In genomic region chr12:100724606-100725457, GRCm38 (mm10) we compare ENCODE assay signal across 8 mouse cellular contexts. TPM values are rescaled to one million over a fixed set of nuclear protein-coding genes. Genes with fewer than 3 reads are reported as not detected.
DNase-seq lines count a peak whose midpoint lies in the region; ATAC-seq and TF ChIP-seq lines count a peak whose summit lies in the region.

No protein-coding gene starts in this region.

- no peaks in the 10 kb centered on the region for H3K9me3 ChIP-seq in embryonic facial prominence, embryonic 14.5 days (ENCODE audit: control insufficient read depth, low read length)
- no peaks in the 10 kb centered on the region for H3K9me3 ChIP-seq in limb, embryonic 13.5 days
- no peaks in the 10 kb centered on the region for H3K9me3 ChIP-seq in midbrain, embryonic 16.5 days (replicated peaks; ENCODE audit: control insufficient read depth, low read length, poor library complexity, severe bottlenecking)

- peak overlapping the region; percentile 84 for H3K4me3 ChIP-seq in embryonic facial prominence, embryonic 14.5 days (ENCODE audit: low read depth, low read length)
- peak overlapping the region; percentile 69 for H3K4me3 ChIP-seq in heart, adult 2 months
- peak overlapping the region; percentile 82 for H3K4me3 ChIP-seq in limb, embryonic 13.5 days
- peak overlapping the region; percentile 91 for H3K4me3 ChIP-seq in midbrain, embryonic 16.5 days (ENCODE audit: low read depth, low read length)

- intact Hi-C loops in heart, adult 2 months (cut with DNase I) = loop anchor here (1.0 to 10.0 kb wide), 4 partner anchors 54 to 200 kb away; partner anchors contain the start of gene Dglucy

- peaks cover 16% of the 10 kb centered on the region for H3K4me1 ChIP-seq in embryonic facial prominence, embryonic 14.5 days (ENCODE audit: control insufficient read depth, insufficient read depth, low read length)
- peaks cover 3% of the 10 kb centered on the region for H3K4me1 ChIP-seq in heart, adult 2 months (ENCODE audit: control insufficient read depth, insufficient read depth, low read length)
- peaks cover 20% of the 10 kb centered on the region; the same call in 1 of the 2 replicates for H3K4me1 ChIP-seq in limb, embryonic 13.5 days
- peaks cover 13% of the 10 kb centered on the region for H3K4me1 ChIP-seq in midbrain, embryonic 16.5 days (ENCODE audit: control insufficient read depth, insufficient read depth, low read length)

- WGBS in embryonic facial prominence, embryonic 14.5 days = 0% methylated on average over 40 of the region's 85 CpGs
- under 1% methylated on average over 84 of the region's 85 CpGs for WGBS in heart, adult 2 months
- under 1% methylated on average over 60 of the region's 85 CpGs for WGBS in limb, embryonic 13.5 days
- under 1% methylated on average over 78 of the region's 85 CpGs for WGBS in midbrain, embryonic 16.5 days

- 0 out of 2 replicates have a peak, but pooled peaks have one; percentile 45 for TF ChIP-seq EP300 in heart, adult 2 months (IDR thresholded peaks at IDR 0.05; ENCODE audit: insufficient read depth, low read depth, low read length)

- H3K27ac ChIP-seq in embryonic facial prominence, embryonic 14.5 days (replicated peaks; ENCODE audit: low read depth, low read length) = peak overlapping the region; percentile 98
- peak overlapping the region; percentile 93 for H3K27ac ChIP-seq in heart, adult 2 months
- peak overlapping the region; percentile 97 for H3K27ac ChIP-seq in limb, embryonic 13.5 days
- H3K27ac ChIP-seq in midbrain, embryonic 16.5 days (ENCODE audit: low read length) = peak overlapping the region; percentile 95

- peak; percentile 64 for TF ChIP-seq CTCF in heart, adult 2 months (IDR thresholded peaks at IDR 0.05)

- TF ChIP-seq POLR2A in heart, adult 2 months (IDR thresholded peaks at IDR 0.05; ENCODE audit: insufficient read depth, low read depth, low read length) = peak; percentile 94

- H3K36me3 ChIP-seq in embryonic facial prominence, embryonic 14.5 days (ENCODE audit: control insufficient read depth, insufficient read depth, low read length) = no peaks in the 10 kb centered on the region
- no peaks in the 10 kb centered on the region for H3K36me3 ChIP-seq in heart, adult 2 months (ENCODE audit: control insufficient read depth, insufficient read depth, low read length)
- H3K36me3 ChIP-seq in limb, embryonic 13.5 days = no peaks in the 10 kb centered on the region
- no peaks in the 10 kb centered on the region for H3K36me3 ChIP-seq in midbrain, embryonic 16.5 days (ENCODE audit: control insufficient read depth, insufficient read depth, low read length)

- peak; percentile 99 for ATAC-seq in embryonic facial prominence, embryonic 14.5 days (ENCODE audit: low read depth)
- peak; percentile 99 for ATAC-seq in limb, embryonic 13.5 days (ENCODE audit: low FRiP score, low read depth)
- ATAC-seq in midbrain, embryonic 16.5 days = peak; percentile 100

- peak overlapping the region; percentile 89 for H3K9ac ChIP-seq in embryonic facial prominence, embryonic 14.5 days (ENCODE audit: low read depth, low read length)
- peak overlapping the region; percentile 88 for H3K9ac ChIP-seq in heart, adult 2 months (ENCODE audit: low read depth, low read length)
- peak overlapping the region; percentile 84 for H3K9ac ChIP-seq in limb, embryonic 13.5 days
- H3K9ac ChIP-seq in midbrain, embryonic 16.5 days (ENCODE audit: low read depth, low read length) = peak overlapping the region; percentile 79

- H3K4me2 ChIP-seq in embryonic facial prominence, embryonic 14.5 days (ENCODE audit: low read depth, low read length) = peak overlapping the region; percentile 93
- peak overlapping the region; percentile 89 for H3K4me2 ChIP-seq in limb, embryonic 13.5 days (replicated peaks)
- H3K4me2 ChIP-seq in midbrain, embryonic 16.5 days (ENCODE audit: low read length) = peak overlapping the region; percentile 81

- no peaks in the 10 kb centered on the region for H3K27me3 ChIP-seq in embryonic facial prominence, embryonic 14.5 days (replicated peaks; ENCODE audit: control insufficient read depth, insufficient read depth, low read length)
- H3K27me3 ChIP-seq in heart, adult 2 months (ENCODE audit: control insufficient read depth, insufficient read depth, low read length) = no peaks in the 10 kb centered on the region
- no peaks in the 10 kb centered on the region for H3K27me3 ChIP-seq in limb, embryonic 13.5 days
- no peaks in the 10 kb centered on the region; the same call in 1 of the 2 replicates for H3K27me3 ChIP-seq in midbrain, embryonic 16.5 days (ENCODE audit: control insufficient read depth, insufficient read depth, low read depth, low read length)

- H3K79me2 ChIP-seq in heart, adult 2 months (replicated peaks; ENCODE audit: control insufficient read depth, insufficient read depth, low read length) = peaks cover 2% of the 10 kb centered on the region; the same call in 1 of the 2 replicates

- DNase-seq in 3T3-L1 (ENCODE audit: low read depth, low spot score) = peak; percentile 100
- peak; percentile 95 to 99 for DNase-seq in adrenal gland, postnatal 4 days (ENCODE audit: low spot score in 2 of 2)
- peak; percentile 100 for DNase-seq in embryonic facial prominence, embryonic 14.5 days (ENCODE audit: low spot score)
- DNase-seq in heart, adult 2 months = peak; percentile 99 to 100
- peak; percentile 99 to 100 for DNase-seq in kidney, adult 8-10 months
- peak; percentile 95 to 99 for DNase-seq in spleen, postnatal 10 days (ENCODE audit: low spot score in 2 of 2)

RNA-seq across cellular contexts. Expression of gene Rps6ka5, which starts 2.0 kb away (rescaled TPM):
- total RNA-seq in adrenal gland, postnatal 4 days (2021) = 10 to 100 TPM; 10.7 to 12.0 TPM
- 4.8 and 5.2 TPM in 2 replicates for polyA plus RNA-seq in embryonic facial prominence, embryonic 14.5 days (2014; fragmentation: Nextera tagmentation; extraction: Ambion mirVana)
- 10 to 100 TPM; 10.8 to 13.5 TPM for total RNA-seq in heart, adult 2 months (2021)
- polyA plus RNA-seq in heart, adult 2 months (2012; rRNA removed) = 2.1 and 6.1 TPM in 2 replicates
- polyA plus RNA-seq in limb, embryonic 13.5 days (2015; fragmentation: Nextera tagmentation; extraction: Ambion mirVana) = 5.7 and 6.6 TPM in 2 replicates
- 6.8 and 7.0 TPM in 2 replicates for polyA plus RNA-seq in midbrain, embryonic 16.5 days (2015; fragmentation: Nextera tagmentation; extraction: Ambion mirVana)

RNA-seq across cellular contexts. Expression of gene Dglucy, which starts 54.0 kb away (rescaled TPM):
- total RNA-seq in adrenal gland, postnatal 4 days (2021) = 10 to 100 TPM; 11.3 to 11.5 TPM
- polyA plus RNA-seq in embryonic facial prominence, embryonic 14.5 days (2014; fragmentation: Nextera tagmentation; extraction: Ambion mirVana) = 4.4 and 4.9 TPM in 2 replicates
- 10 to 100 TPM; 60.9 to 64.0 TPM for total RNA-seq in heart, adult 2 months (2021)
- 36.8 and 77.0 TPM in 2 replicates for polyA plus RNA-seq in heart, adult 2 months (2012; rRNA removed)
- polyA plus RNA-seq in limb, embryonic 13.5 days (2015; fragmentation: Nextera tagmentation; extraction: Ambion mirVana) = 1.7 and 1.9 TPM in 2 replicates
- 2.2 and 2.9 TPM in 2 replicates for polyA plus RNA-seq in midbrain, embryonic 16.5 days (2015; fragmentation: Nextera tagmentation; extraction: Ambion mirVana)

Comparison
In these comparisons a context has a peak if more than half of its experiments do, and no peak if none do; other contexts are left out.
1. Peak in every context shown above with its lines: DNase-seq, ATAC-seq, H3K4me3 ChIP-seq and H3K27ac ChIP-seq.